Mouse (Mus musculus) kidney, postnatal 4 days (tissue): ENCODE results near the gene Pafah1b1.
A peak's percentile ranks its signal among the peaks of the same experiment; 100 is the strongest.

Experiments used
- DNase-seq, 2 experiments: peaks; one replicate each; pipeline ENCODE4 v3.0.0; 2021; ENCODE audit warnings: mixed read lengths in 2 of 2

Pafah1b1 gene

GRCm38 (mm10) chr11:74724235-74724791 lies at the start of gene Pafah1b1:
Gene Pafah1b1 (minus strand): TSS chr11:74724670.
- peak; percentile 97 to 99 for DNase-seq

- no peak for DNase-seq
Observed at GRCm38 (mm10) chr11:74772386-74772785, 47.9 kb upstream of the Pafah1b1 start.

GRCm38 (mm10) chr11:74771650-74772049 lies 47.2 kb upstream of the Pafah1b1 start:
- DNase-seq, result no peak

GRCm38 (mm10) chr11:74771234-74771633 lies 46.8 kb upstream of the Pafah1b1 start:
- DNase-seq, result no peak

GRCm38 (mm10) chr11:74770595-74771207 lies 46.2 kb upstream of the Pafah1b1 start, which contains the start of gene Mettl16:
Gene Mettl16 (plus strand): TSS chr11:74770830.
- peak; percentile 93 to 96 for DNase-seq

GRCm38 (mm10) chr11:74770037-74770436 lies 45.6 kb upstream of the Pafah1b1 start:
- no peak for DNase-seq

GRCm38 (mm10) chr11:74768045-74768444 lies 43.6 kb upstream of the Pafah1b1 start:
- DNase-seq, result peak; percentile 64 to 69

GRCm38 (mm10) chr11:74767469-74767868 lies 43.0 kb upstream of the Pafah1b1 start:
- DNase-seq, result no peak

- no peak for DNase-seq
Observed at GRCm38 (mm10) chr11:74763960-74764625, 39.6 kb upstream of the Pafah1b1 start.

- no peak for DNase-seq
Observed at GRCm38 (mm10) chr11:74761011-74761705, 36.7 kb upstream of the Pafah1b1 start.

- DNase-seq, result peak in 1 of 2 experiments; percentile 7
Observed at GRCm38 (mm10) chr11:74756631-74757030, 32.2 kb upstream of the Pafah1b1 start.

- no peak for DNase-seq
Observed at GRCm38 (mm10) chr11:74751352-74752066, 27.0 kb upstream of the Pafah1b1 start.

GRCm38 (mm10) chr11:74750662-74751351 lies 26.3 kb upstream of the Pafah1b1 start:
- DNase-seq, result no peak

- DNase-seq, result no peak
Observed at GRCm38 (mm10) chr11:74749241-74749640, 24.8 kb upstream of the Pafah1b1 start.

GRCm38 (mm10) chr11:74748022-74748421 lies 23.6 kb upstream of the Pafah1b1 start:
- DNase-seq, result peak in 1 of 2 experiments; percentile 32

- no peak for DNase-seq
Observed at GRCm38 (mm10) chr11:74737861-74738260, 13.4 kb upstream of the Pafah1b1 start.

- DNase-seq, result no peak
Observed at GRCm38 (mm10) chr11:74734917-74735316, 10.4 kb upstream of the Pafah1b1 start.

- DNase-seq, result no peak
Observed at GRCm38 (mm10) chr11:74725181-74725580, 711 bp upstream of the Pafah1b1 start.

GRCm38 (mm10) chr11:74723357-74724234 lies 874 bp downstream of the Pafah1b1 start:
- peak; percentile 89 to 94 for DNase-seq

- no peak for DNase-seq
Observed at GRCm38 (mm10) chr11:74721971-74722370, 2.5 kb downstream of the Pafah1b1 start.

GRCm38 (mm10) chr11:74721141-74721540 lies 3.3 kb downstream of the Pafah1b1 start:
- DNase-seq, result no peak
